Mouse (Mus musculus): Measurements from ENCODE around the gene Rgl1. TPM values are rescaled to one million over a fixed set of nuclear protein-coding genes. Genes with fewer than 3 reads are reported as not detected.

The Rgl1 gene
- total RNA-seq, 2 experiments from 2014 or later, result 50.8 to 60.7 TPM

GRCm38 (mm10) chr1:152553912-152554547, 212.1 kb downstream of the Rgl1 start:
- no peak for DNase-seq (ENCODE audit: low spot score in 2 of 2)

- no peak for DNase-seq (ENCODE audit: low spot score in 2 of 2)
Observed at GRCm38 (mm10) chr1:152550973-152551372, 215.2 kb downstream of the Rgl1 start.

- DNase-seq (ENCODE audit: low spot score in 2 of 2), result no peak
Observed at GRCm38 (mm10) chr1:152550544-152550943, 215.6 kb downstream of the Rgl1 start.

GRCm38 (mm10) chr1:152549061-152549738, 217.0 kb downstream of the Rgl1 start:
- no peak for DNase-seq (ENCODE audit: low spot score in 2 of 2)

GRCm38 (mm10) chr1:152543449-152544159, 222.5 kb downstream of the Rgl1 start:
- DNase-seq (ENCODE audit: low spot score in 2 of 2), result no peak

- DNase-seq (ENCODE audit: low spot score in 2 of 2), result no peak
Observed at GRCm38 (mm10) chr1:152542747-152543378, 223.3 kb downstream of the Rgl1 start.

GRCm38 (mm10) chr1:152540304-152540887, 225.8 kb downstream of the Rgl1 start:
- no peak for DNase-seq (ENCODE audit: low spot score in 2 of 2)

GRCm38 (mm10) chr1:152538817-152539216, 227.3 kb downstream of the Rgl1 start:
- DNase-seq (ENCODE audit: low spot score in 2 of 2), result no peak

- DNase-seq (ENCODE audit: low spot score in 2 of 2), result no peak
Observed at GRCm38 (mm10) chr1:152537186-152537585, 229.0 kb downstream of the Rgl1 start.

GRCm38 (mm10) chr1:152536416-152537018, 229.6 kb downstream of the Rgl1 start:
- no peak for DNase-seq (ENCODE audit: low spot score in 2 of 2)

GRCm38 (mm10) chr1:152534531-152534930, 231.6 kb downstream of the Rgl1 start:
- no peak for DNase-seq (ENCODE audit: low spot score in 2 of 2)

GRCm38 (mm10) chr1:152531498-152531897, 234.7 kb downstream of the Rgl1 start:
- DNase-seq (ENCODE audit: low spot score in 2 of 2), result no peak

GRCm38 (mm10) chr1:152528778-152529177, 237.4 kb downstream of the Rgl1 start:
- no peak for DNase-seq (ENCODE audit: low spot score in 2 of 2)

- DNase-seq (ENCODE audit: low spot score in 2 of 2), result no peak
Observed at GRCm38 (mm10) chr1:152528214-152528613, 237.9 kb downstream of the Rgl1 start.

- DNase-seq (ENCODE audit: low spot score in 2 of 2), result no peak
Observed at GRCm38 (mm10) chr1:152526154-152526553, 240.0 kb downstream of the Rgl1 start.

- DNase-seq (ENCODE audit: low spot score in 2 of 2), result peak in 1 of 2 experiments; percentile 48
Observed at GRCm38 (mm10) chr1:152524987-152525648, 241.0 kb downstream of the Rgl1 start.

- DNase-seq (ENCODE audit: low spot score in 2 of 2), result no peak
Observed at GRCm38 (mm10) chr1:152524098-152524892, 241.9 kb downstream of the Rgl1 start.

- no peak for DNase-seq (ENCODE audit: low spot score in 2 of 2)
Observed at GRCm38 (mm10) chr1:152523292-152523691, 242.9 kb downstream of the Rgl1 start.

- no peak for DNase-seq (ENCODE audit: low spot score in 2 of 2)
Observed at GRCm38 (mm10) chr1:152522226-152522625, 243.9 kb downstream of the Rgl1 start.
